Mouse (Mus musculus) cerebellum, adult 11-12 months (tissue): ENCODE results near the gene Art1.

Experiments used
- DNase-seq: peaks from one replicate; pipeline ENCODE4 v3.0.0; 2022

The Art1 gene

DNA sequence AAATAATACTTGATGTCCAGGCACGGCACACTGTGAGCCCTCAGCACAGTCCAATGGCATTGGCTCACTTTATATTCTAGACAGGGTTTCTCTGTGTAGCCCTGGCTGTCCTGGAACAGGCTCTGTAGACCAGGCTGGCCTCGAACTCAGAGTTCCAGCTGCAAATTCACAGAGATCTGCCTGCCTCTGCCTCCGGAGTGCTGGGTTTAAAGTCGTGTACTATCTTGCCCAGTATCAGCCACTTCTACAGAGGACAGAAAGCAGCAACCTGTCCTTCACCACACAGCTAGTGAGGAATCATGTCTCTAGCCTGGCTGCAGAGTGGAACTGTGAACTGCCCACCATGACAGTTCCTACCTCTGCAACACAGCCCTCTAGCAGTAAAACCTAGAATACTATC is 8.2 kb downstream of the Art1 start:
- DNase-seq: no peak

DNA sequence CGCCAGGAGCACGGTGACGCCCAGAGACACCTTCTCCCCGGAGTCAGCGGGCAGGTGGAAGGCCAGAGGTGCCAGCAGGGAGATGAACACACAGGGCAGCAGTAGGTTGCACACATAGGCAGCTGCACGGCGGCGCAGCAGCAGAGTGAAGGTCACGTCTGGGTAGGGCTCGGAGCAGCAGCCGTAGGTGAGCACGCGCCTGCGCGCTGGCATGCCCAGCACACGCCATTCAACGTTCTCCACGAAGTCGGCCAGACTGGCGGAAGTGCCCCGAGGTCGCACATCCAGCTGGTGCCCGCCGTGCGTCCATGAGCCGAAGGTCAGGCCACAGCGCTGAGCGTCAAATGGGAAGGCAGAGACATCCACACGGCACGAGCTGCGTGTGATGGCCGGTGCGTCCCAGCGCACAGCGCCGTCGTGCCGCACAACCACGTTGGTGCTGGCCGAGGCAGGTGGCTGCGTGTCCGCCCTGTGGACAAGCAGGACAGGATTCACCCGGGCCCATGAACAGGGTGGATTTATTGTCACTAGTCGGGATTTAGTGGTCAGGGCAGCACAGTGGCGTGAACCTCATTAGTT is 11.7 kb downstream of the Art1 start:
- no peak for DNase-seq

DNA sequence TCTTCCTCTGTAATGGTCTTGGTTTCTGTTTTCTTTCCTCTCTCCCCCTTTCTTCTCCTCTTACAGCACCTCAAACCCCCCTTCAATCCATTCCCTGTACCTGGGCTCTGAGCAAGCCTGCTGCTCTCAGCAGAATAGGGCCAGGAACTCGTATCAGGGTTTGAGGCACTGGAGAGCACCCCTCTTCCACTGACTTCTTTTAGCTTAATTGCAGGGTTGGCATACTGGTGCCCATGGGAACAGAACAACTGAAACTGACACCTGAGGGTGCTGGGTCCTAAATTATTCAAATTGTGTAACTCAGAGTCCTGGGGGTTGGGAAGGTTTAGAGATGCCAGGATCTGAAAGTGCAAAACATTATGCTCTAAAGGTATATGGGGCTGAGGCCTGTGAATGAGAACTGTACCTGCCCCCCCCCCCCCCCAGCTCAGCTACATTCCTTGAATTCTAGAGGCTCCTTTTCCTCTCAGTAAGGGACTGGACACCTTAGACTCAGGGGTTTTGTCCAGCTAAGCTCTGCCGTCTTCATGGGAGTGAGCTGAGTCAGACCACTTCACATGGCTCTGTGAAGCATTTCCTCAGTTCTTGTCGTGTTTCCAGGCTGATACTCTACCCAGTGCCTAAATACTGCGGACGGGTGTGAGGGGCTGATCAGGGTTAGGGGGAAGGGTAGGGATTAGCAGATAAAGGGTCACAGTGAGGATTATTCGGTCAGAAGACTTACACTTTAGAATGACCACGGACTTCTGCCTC is 15.2 kb downstream of the Art1 start, which contains the start of gene Chrna10:
TSS of gene Chrna10 (minus strand) at position 250 of the 753 bp plus-strand sequence.
- no peak for DNase-seq

DNA sequence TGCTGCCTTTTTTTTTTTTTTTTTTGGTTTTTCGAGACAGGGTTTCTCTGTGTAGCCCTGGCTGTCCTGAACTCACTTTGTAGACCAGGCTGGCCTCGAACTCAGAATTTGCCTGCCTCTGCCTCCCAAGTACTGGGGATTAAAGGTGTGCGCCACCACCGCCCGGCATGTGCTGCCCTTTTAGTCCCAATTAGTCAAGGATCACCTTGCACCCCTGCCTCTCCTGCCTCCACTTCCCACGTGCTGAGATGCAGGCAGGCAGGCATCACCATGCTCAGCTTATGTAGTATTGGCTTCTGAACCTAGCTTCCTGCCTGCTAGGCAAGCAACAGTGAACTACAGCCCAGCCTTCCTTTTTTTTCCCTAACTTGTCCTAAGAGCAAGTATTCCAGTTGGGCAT is 15.8 kb downstream of the Art1 start:
- DNase-seq: no peak

DNA sequence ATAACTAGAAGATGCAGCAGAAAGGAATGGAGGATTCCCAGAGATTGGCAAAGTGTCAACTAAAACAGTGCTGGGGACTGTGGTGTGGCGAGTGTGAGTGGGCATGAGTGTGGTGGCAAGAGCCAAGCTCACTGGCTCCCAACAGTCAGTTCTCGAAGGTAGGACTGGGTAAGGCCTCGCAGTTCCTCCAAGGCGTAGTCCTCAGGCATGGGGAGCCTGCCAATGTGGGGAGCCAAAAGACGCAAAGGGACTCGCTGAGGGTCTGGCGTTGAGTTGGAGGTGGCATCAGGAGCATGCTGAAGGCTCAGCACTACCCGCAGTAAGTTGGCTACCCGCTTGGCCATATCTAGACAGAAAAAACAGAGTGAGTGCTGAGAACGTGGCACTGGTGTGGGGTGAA is 18.8 kb downstream of the Art1 start:
- no peak for DNase-seq

DNA sequence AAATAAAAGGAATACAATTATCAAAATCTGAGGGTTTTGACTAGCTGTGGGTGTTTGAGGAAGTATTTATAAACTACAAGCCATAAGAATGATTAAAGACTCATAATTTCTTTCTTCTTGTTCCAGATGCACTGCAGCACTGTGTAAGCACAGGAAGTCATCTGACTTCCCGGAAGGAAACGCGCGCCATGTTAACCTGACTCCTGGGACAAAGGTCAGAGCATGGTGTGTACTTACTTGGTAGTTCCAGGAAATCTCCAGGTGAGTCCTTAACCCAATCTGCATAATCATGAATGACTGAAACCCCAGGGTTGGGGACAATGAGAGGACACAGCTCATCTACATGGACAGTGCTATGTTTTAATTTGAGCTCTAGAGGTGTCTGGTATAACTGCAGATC is 30.9 kb downstream of the Art1 start:
- no peak for DNase-seq

DNA sequence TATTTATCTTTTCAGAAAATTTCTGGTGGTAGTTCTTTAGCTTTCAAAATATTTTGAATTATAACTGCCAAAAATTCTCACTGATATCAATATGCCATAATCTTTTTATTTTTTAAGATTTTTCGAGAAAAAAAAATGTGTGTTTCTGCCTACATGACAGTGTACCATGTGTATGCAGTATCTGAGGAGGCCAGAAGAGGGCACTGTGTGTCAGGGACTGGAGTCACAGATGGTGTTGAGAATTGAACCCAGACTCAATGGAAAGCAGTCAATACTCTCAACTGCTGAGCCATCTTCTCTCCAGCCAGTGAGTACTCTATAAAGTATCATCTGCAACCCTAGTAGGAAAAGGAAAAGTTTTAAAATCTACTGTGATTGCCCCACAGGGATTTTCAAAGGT is 35.9 kb downstream of the Art1 start:
- no peak for DNase-seq

DNA sequence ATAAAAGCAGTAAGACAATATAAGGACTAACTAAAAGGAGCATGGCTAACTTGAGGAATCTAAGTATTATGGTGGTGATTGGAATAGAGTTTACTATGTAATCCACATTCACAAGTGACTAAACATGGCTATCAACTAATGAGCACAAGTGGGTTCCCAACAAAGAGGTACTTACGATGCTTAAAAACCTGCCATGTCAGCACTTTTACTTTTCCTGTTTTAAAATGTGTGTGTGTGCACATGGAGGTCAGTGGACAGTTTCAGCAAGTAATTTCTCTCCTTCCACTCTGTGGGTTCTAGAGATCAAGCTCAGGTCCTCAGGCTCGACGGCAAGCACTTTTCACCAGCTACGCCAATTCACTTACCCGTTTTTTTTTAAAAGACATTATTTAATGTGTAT is 36.4 kb downstream of the Art1 start:
- DNase-seq: no peak

DNA sequence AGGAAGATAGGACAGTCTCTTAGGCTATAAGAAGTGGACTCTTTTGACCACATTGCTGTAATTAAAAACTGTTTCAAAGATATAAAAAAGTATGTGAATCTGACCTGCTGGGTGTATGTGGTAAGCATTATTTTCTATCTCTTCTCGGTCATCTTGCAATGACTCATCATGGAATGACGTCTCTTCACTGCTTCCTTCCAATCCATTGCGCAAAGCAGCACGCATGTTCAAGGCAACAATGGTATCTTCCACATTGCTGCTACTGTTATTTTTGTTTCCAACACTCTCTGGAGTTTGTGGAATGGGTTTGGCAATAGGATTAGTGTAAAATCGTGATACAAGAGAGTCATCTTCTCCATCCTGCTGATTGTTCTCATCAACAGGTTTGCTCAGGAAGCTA is 52.1 kb downstream of the Art1 start:
- no peak for DNase-seq
